Mouse (Mus musculus) R1 (cell line): ENCODE measurements around the gene Gse1.

ENCODE experiments used
- DNase-seq: peaks from one replicate; pipeline ENCODE4 v3.0.0-alpha.2; 2018; ENCODE audit warnings: low read depth, low spot score

The Gse1 gene

DNA sequence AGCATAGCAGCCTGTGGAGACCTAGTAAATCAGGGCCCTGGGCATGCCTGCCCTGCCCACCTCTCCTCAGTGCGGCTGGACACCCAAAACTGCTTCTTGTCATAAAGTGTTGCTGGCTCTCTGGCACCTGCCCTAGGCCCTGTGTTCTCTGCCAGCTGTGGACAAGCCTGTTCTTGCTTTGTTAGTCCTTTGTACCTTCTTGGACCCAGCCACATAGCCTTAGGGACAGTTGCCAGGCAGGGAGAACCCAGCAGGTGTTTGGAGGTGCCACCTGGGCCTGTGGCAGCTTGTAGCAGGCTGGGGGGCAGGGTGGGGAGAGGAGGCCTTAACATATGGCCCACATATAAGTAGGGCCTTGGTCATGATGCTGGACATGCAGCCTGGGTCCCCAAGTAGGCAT lies 145.8 kb downstream of the Gse1 start:
- DNase-seq, result no peak

DNA sequence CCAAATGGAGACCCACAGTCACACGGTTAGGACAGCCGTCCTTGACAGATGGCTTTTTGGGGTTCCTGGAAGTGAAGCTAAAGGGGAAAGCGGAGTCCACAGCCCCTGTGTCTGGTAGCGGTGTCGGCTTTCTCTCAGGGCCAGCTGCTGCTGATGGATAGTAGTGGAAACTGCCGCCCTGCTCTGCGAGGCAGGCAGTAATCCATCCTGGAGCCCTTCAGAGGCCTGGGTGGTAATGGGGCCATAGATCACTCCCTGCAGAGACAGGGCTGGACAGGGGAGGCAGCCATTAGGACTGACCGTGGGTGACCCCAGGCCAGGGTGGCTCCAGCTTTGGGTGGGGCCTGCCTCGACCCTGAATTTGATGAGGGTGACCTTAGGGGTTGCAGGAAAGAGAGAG lies 146.3 kb downstream of the Gse1 start:
- no peak for DNase-seq

DNA sequence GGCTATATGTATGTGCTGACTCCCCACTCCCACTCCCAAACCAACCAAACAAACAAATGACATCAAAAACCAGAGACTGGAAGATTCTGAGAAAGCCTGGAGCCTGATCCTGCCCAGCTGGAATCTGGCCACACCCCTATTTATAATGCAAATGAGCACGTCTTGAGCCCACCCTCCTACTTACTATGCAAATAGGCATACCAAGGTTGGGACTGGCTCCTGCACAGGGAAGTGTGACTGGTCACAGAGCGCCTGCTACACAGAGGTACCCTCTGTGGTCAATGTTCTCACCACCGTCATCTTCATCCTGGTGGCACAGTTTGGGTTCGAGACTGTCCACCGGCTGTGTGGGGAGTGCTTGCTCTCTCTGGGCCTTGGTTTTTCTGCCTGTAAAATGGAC lies 146.9 kb downstream of the Gse1 start:
- peak; percentile 92 for DNase-seq

DNA sequence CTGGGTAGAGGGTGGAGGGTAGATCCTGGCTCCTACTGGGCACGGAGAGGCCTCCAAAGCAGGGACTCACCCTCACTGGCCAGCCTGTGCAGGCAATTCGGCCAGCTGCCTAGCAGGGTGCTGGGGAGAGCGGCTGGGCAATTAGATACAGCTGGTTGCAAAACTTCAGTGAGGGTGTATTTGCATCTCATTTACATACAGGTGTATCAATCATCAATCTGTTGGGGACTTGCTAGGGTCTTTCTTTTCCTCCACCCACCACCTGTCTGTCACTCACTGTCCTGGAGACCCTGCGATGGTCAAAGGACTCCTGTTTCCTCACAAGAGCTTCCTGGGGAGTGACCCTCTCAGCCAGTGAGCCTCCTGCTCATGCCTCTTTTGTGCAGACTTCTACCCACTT lies 148.0 kb downstream of the Gse1 start:
- no peak for DNase-seq

DNA sequence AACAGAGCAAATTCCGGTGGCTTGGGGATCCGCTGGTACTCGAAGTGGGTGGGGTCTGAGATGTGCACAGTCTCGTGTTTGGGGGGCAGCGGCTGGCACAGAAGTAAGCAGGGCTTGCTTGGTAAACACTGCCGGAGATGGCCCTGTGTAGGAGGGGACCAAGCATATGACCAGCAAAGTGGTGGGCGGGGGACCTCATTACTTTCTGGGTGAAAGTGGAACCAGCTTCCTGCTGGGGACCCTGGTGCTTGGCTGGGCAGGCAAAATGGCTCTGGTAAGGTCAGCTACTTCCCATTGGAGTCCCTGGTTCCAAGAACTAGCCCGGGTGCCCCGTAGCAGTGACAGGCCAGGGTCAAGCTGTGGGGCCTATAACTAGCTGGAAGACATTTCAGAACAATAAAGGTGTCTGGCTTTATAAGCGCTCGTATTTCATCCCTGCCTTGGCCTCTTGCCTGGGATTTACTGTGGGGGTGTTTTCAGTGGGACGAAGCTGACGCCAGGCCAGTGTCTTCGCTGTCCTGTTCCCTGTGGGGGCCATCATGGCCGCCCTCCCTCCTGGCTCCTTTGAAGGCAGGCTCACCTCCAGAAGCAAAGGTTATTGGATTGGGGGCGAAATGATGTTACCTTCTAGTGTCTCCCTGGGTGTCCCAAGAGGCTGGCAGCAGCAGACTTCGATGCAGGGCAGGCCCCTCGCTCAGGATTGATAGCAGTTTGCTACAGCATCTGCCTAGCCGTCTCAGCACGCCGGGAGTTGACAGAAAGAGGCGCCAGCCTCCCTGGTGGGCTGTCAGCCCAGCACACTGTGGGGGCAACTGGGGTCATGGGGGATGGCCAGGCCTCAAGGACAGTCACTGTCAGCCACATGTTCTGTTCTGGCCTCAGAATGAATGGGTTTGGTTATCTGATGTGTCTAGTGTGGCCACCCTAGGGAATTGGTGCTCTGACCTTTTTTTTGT lies 148.9 kb downstream of the Gse1 start:
- DNase-seq, result no peak

DNA sequence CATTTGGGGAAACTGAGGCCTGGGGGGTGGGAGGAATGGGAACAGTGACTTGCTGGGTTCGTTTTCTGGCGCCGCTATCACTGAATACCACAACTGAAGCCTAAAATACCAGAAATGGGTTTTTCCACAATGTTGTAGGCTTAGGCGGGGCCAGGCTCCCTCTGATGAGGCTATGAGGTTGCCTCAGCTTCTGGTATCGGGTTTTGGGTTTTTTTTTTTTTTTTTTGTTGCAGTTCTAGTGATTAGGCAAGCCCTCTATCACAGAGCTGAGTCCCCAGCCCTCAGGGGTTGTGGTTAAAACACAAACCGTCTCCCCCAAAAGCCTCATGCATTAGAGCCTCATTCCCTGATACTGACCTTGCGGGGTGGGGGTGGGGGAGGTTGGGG lies 149.5 kb downstream of the Gse1 start:
- DNase-seq, result no peak

DNA sequence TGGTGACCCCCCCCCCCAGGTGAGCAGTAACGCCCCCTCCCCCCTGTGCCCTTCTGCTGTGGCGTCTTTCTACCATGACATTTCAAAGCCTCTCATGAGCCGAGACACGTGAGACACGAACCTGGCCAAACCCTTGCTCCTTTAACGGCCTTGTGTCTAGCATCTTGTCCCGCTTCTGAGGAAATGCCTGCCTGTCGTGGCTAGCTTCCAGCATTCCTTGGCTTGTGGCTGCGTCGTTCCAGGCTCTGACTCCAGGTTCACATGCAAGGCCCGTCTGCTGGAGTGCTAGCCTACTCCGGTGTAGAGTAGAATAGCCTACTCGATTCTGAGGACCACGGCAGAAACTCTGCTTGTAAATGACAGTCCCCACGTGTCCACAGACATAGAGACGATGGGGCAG lies 150.1 kb downstream of the Gse1 start:
- no peak for DNase-seq

DNA sequence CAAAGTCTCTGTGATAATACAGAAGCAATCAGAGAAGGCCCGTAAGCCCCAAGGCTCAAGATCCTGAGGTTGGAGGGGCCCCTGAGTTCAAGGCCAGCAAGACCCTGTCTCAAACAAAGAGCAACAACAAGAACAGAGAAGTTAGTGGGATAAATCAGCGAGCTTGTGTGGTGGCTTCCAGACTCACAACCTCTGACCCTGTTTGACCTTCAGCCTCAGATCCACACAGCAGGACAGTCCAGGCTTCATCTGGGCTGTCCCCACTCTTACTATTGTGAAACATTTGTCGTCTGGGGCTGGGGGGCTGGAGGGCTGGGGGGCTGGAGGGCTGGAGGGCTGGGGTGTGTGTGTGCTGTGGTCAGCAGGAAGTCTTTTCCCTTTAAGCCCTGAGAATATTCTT lies 150.8 kb downstream of the Gse1 start:
- no peak for DNase-seq

DNA sequence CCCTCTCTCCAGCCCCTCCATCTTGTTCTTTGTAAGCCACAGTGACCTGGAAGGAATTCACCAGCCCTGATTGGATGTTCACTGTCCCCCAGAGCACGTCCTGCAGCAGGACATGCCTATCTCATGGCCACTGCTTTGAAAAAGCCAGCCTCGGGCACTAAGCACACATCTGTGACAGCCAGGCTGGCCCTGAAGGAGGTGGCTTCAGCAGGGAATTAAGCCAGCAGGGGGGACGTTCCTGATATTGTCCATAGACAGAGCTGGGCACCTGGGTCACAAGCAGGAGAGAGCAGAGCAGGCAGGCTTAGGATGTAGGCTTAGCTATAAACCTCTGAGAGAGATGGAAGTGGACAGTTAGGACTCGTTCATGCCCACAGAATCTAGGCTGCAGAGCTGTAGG lies 153.6 kb downstream of the Gse1 start:
- DNase-seq, result no peak

DNA sequence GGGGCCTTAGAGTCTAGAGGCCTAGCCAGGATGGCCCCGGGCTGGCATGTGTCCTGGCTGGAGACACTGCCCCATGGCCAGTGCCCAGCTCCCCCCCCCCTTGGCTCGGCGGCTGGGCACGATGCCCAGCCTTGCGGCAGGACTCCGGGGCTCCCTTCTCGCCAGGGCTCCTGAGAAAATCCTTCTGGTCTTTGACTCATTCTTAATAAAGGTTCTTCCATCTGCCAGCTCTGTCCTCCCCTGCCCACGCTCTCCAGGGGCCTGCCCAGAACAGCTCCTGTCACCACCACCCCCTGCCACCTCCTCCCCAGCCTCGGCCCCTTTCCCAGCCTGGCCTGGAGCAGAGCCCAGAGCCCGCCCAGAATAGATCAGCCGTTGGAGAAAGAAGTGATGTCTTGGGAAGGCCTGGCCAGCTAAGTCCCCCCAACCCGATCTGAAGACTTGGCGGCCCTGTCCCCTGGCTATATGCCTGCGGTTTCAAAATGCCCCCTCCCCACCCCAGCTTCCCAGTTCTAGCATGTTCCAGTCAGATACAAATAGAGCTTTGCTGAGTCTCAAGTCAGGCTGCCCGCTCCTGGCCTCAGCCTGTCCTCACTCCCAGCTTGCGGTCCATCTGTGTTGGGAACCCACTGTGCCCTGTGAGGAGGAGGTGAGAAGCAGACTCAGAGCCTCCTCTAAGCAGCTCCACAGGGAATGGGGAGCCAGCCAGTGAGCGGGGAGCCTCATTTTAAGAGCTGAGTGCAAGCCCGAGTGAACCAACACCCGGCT lies 154.4 kb downstream of the Gse1 start:
- DNase-seq, result no peak

DNA sequence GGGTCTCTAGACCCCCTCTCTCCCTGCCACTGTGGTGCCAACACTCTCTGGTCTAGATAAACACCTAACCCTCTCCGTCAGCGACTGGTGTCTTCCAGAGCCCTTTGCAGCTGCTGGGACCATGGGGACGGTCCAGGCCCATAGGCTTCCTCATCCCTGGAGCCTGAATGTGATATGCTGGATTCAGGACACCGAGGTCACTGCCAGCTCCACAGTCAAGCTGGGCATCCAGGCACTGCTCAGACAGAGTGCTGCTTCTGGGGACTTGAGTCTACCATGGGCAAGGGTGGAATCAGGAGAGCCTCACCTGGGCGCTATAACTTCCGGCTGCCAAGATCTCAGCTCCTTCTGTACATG lies 154.9 kb downstream of the Gse1 start:
- no peak for DNase-seq

DNA sequence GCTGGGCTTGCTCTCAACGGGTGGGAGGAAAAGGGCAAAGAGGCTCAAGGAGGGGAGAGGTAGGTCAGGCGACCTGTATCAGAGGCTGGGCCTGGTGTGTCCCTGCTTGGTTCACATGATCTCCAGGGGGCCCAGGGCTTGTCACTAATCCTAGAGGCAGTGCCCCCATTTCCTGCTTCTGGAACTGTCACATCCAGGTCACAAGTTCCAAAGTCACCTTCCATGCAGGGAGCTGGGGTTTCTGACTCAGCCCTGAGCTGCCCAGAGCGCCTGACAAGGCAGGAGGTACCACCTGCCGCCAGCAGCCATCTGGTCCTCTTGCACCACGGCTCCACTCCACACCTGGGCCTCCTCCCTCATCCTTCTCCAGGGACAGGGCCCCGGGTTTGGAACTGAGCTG lies 155.5 kb downstream of the Gse1 start:
- no peak for DNase-seq

DNA sequence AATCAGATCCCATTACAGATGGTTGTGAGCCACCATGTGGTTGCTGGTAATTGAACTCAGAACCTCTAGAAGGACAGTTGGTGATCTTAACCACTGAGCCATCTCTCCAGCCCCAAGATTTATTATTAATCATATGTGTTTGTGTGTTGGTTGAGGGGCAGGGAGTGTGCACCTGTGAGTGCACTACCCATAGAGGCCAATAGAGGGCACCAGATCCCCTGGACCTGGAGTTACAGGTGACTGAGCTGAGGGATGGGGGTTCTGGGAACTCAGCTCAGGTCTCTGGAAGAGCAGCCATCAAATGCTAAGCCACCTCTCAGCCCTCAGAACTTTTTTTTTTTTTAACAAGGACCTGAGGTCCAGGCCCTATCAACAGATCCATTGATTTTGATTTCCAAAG lies 156.5 kb downstream of the Gse1 start:
- DNase-seq, result peak; percentile 59

DNA sequence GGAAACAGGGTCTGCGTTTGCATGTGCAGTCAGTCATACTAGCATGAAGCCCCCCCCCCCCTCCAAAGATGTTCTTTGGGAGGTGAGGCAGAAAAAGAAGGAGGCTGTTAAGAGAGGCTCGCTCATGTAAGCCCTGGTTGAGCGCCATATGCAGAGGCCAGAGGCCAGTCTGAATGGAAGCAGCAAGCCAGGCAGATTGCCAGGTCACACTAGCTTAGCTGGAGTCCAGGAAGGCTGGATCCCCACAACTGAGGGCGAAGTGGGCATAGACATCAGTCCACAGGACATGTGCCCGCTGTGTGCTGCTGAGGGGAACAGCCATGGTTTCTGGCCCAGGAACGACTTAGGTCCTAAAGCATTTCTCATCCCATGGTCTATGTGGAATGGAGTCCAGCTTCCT lies 160.0 kb downstream of the Gse1 start:
- no peak for DNase-seq

DNA sequence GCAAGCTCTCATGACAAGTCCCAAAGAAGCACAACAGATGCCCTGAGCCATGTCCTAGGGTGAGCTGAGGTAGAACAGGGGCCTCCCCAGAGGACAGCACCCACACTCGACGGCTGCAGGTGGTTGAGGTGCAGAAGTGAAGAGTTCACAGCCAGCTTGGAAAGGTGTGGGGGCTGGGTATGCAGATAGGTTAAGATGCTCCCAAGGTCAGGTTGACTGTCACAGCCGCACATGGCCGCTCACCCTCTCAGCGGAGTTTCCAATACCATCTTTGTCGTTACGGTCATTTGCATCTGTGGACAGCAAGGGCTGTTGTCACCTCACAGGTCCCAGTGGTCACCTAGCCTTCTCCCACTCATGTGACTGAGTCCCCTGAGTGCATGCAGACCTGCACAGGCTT lies 162.3 kb downstream of the Gse1 start:
- DNase-seq, result no peak

DNA sequence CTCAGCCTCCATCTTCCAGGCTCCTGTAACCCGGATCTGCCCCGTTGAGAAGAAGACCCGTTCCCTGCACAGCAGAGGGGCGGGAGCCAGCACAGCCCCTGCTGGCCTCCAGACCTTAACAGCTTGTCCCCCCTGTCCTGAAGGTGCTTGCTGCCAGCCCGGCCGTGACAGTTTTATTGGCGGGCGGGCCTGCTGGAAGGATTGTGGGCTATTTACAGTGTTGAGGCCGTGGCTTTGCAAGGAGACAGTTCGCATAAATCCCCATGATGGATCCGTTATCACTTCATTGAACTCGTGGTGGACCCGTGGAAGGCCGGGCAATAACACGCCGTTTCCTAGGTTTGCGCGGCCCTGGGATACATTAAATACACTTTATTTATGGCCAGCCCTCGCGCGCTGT lies 163.6 kb downstream of the Gse1 start:
- DNase-seq, result no peak

DNA sequence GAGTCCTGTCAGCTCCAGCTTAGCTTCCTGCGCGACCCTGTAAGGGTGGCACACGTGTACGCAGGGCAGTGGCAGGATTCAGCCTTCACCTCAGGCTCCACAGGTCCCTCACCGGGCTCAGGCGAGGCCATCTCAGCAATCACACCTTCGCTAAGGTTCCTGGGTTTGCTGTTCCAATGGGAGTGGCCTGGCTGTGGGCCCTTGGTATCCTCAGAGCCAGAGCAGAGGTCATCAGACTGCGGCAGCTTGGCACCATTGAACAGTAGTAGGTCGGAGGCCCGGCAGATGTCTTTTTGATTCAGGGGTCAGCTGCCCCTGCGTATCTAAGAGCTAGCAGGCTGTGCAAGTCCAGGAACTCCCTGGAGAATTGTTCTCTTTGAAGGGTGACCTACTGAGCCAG lies 164.8 kb downstream of the Gse1 start:
- no peak for DNase-seq

DNA sequence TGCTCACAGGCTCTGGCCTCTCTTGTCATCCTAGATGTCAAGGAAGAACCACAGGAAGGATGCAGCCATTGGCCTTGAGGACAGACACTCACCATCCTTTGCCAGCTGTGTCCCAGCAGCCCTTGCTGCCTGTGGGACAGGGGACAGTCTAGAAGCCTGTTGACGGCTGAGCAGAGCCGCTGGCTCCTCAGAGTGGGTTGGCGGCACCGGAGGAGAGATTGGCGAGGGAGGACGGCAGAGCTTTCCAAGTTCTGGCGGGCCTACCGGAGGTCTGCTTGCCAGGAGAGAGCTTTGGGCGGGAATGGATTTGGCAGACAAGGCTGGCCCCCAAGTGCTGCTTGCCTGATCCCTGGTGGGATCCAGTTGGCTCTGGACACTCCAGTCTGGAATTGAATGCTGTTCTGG lies 165.6 kb downstream of the Gse1 start:
- no peak for DNase-seq

DNA sequence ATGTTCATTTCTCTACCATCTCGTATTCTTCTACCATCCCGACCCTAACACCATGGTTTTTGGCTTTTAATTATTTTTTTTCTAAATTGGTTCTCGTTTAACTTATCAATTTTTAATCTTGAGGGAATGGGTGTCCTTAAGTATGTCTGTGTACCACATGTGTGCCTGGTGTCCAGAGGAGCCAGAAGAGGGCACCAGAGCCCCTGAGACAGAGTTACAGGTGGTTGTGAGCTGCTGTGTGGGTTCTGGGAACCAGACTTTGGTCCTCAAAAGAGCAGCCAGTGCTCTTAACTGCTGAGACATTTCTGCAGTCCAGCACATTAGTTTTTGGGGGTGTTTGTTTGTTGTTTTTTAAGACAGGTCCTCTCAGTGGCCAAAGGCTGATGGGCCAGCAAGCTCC lies 167.6 kb downstream of the Gse1 start:
- DNase-seq, result peak; percentile 31

DNA sequence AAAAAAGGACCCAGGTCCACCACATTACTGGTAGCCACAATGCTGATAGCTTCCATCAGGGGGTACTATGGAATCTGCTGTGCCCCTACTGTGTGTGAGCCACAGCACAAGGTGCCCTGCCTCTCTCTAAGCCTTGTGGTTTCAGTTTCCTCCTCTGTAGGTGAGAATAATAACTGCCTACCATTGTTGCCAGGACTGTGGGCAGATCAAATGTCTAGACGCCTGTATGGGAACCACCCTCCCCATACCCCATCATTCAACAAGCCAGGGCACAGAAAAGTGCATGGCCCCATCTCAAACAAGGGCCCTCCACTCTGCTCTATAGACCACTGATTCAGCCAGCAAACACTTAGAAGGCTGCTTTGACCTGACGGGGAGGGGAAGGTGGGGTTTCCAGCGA lies 168.5 kb downstream of the Gse1 start:
- DNase-seq, result no peak

DNA sequence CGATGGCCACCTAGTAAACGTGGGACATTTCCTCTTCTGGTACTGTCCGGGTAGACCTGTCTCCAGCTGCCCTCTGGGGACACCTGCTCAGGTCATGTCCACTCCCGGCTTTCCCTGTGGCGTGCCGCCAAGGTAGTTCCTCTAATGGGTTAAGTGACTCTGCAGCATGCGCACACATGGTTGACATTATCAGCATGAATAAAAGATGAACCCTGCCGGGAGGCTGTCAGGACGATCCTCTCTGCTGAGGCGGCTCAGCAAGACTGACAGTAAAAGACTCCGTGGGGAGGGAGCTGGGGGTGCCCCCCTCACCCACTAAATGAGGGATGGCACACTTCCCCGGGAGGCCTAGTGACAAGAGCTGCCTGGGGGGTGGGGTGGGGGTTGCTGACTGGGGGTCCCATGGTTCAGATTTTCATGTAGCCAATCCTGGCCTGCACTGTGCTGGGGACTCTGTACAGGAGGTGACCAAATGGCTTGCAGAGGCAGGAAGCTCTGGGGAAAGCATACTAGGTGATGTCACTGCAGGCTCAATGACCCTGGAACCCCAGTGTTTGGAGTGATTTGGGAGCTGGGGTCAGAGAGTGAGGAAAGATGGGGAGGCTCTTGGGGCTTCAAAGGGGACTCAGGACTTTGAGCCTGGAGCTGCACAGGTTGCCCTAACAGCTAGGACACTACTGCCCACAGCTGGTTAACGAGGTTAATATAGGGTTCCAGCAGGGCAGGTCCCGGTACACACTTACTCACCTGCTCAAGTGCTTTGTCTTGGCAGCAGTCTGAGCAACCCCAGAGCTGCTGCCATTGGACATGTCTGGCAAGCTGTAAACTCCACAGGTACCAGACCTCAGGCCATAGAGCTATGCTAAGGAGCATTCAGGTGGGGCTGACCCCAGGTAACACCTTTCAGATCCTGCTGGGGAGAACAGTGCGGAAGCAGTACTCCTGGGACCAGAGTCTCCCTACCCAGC lies 169.5 kb downstream of the Gse1 start:
- no peak for DNase-seq
